Mouse (Mus musculus): ENCODE data around the gene Prpsap2. TPM values are rescaled to one million over a fixed set of nuclear protein-coding genes. Genes with fewer than 3 reads are reported as not detected.

Prpsap2 gene
- polyA plus RNA-seq, 1 experiment = 18.8 TPM

Other genes starting within 250 kb of the Prpsap2 start
- gene Epn2, start 182.4 kb downstream of the Prpsap2 start, polyA plus RNA-seq (2012; rRNA removed) = 10.6 and 12.7 TPM in 2 replicates
- 7.8 and 9.0 TPM in 2 replicates for gene Grap, start 108.8 kb downstream of the Prpsap2 start, polyA plus RNA-seq (2012; rRNA removed)
- 14.9 and 20.8 TPM in 2 replicates for gene Fam83g, start 78.0 kb downstream of the Prpsap2 start, polyA plus RNA-seq (2012; rRNA removed)
- gene Slc5a10, start 41.3 kb downstream of the Prpsap2 start, polyA plus RNA-seq (2012; rRNA removed) = 0.05 TPM in 1 of 2 replicates, not detected in the other
- gene Ulk2, start 93.0 kb upstream of the Prpsap2 start, polyA plus RNA-seq (2012; rRNA removed) = 14.6 and 23.4 TPM in 2 replicates
- gene Akap10, start 168.2 kb upstream of the Prpsap2 start, polyA plus RNA-seq (2012; rRNA removed) = 9.0 and 10.7 TPM in 2 replicates
- 6.5 and 12.0 TPM in 2 replicates for gene Specc1, start 194.7 kb upstream of the Prpsap2 start, polyA plus RNA-seq (2012; rRNA removed)